Mouse (Mus musculus) hindbrain, embryonic 12.5 days (tissue): ENCODE results near the gene Ociad1. TPM values are rescaled to one million over a fixed set of nuclear protein-coding genes. Genes with fewer than 3 reads are reported as not detected.

Experiments
- ATAC-seq: fragments of 200-750 bp; cut with Nextera tagmentation; 2 replicates; pipeline ENCODE4 v1.8.0; 2017; ENCODE audit warnings: moderate TSS enrichment; ENCODE audit not compliant: low FRiP score
- H3K27ac ChIP-seq: fragments of 300-500 bp; sonication (generic); 2 replicates; pipeline ENCODE4 v1.5.1; 2016; ENCODE audit warnings: mild to moderate bottlenecking
- H3K27me3 ChIP-seq: fragments of 300-500 bp; sonication (generic); 2 replicates; pipeline ENCODE4 v1.6.1; 2016; ENCODE audit warnings: mild to moderate bottlenecking
- H3K36me3 ChIP-seq: fragments of 300-500 bp; sonication (generic); 2 replicates; pipeline ENCODE4 v1.6.1; 2016; ENCODE audit warnings: mild to moderate bottlenecking
- H3K4me1 ChIP-seq: fragments of 300-500 bp; sonication (generic); 2 replicates; pipeline ENCODE4 v1.6.1; 2016
- H3K4me2 ChIP-seq: fragments of 300-500 bp; sonication (generic); replicated peaks from 2 replicates; pipeline ENCODE4 v1.6.1; 2016; ENCODE audit warnings: mild to moderate bottlenecking
- H3K4me3 ChIP-seq: fragments of 300-500 bp; sonication (generic); 2 replicates; pipeline ENCODE4 v1.5.1; 2016; ENCODE audit warnings: mild to moderate bottlenecking
- H3K9ac ChIP-seq: fragments of 300-500 bp; sonication (generic); 2 replicates; pipeline ENCODE4 v1.6.1; 2016; ENCODE audit warnings: mild to moderate bottlenecking, moderate library complexity
- H3K9me3 ChIP-seq: fragments of 300-500 bp; sonication (generic); replicated peaks from 2 replicates; pipeline ENCODE4 v1.6.1; 2016; ENCODE audit warnings: mild to moderate bottlenecking
- WGBS: fragments of 180-500 bp; shearing (Covaris S2); methylation state at CpG from one replicate; pipeline ENCODE4 v1.1.7; 2016; 5-methylcytosine and 5-hydroxymethylcytosine counted together
- polyA plus RNA-seq: library from polyadenylated mRNA; unstranded; fragments of >200 nt; fragmentation: Nextera tagmentation; extraction: Ambion mirVana; gene quantifications from 2 replicates; pipeline ENCODE4 v1.2.1, GENCODE M21; 2016

Ociad1 gene
- polyA plus RNA-seq, 1 experiment from 2014 or later: 207 TPM

GRCm38 (mm10) chr5:73264122-73264521 is 28.5 kb upstream of the Ociad1 start:
- H3K9ac ChIP-seq: no peak overlapping the region
- no peak for ATAC-seq
- H3K4me1 ChIP-seq: no peaks in the 10 kb centered on the region
- WGBS: 65% methylated on average over 5 of the region's 5 CpGs
- no peak overlapping the region for H3K4me2 ChIP-seq
- no peaks in the 10 kb centered on the region for H3K27me3 ChIP-seq
- H3K4me3 ChIP-seq: no peak overlapping the region
- H3K27ac ChIP-seq: no peak overlapping the region
- no peaks in the 10 kb centered on the region for H3K36me3 ChIP-seq
- H3K9me3 ChIP-seq: no peaks in the 10 kb centered on the region

DNA sequence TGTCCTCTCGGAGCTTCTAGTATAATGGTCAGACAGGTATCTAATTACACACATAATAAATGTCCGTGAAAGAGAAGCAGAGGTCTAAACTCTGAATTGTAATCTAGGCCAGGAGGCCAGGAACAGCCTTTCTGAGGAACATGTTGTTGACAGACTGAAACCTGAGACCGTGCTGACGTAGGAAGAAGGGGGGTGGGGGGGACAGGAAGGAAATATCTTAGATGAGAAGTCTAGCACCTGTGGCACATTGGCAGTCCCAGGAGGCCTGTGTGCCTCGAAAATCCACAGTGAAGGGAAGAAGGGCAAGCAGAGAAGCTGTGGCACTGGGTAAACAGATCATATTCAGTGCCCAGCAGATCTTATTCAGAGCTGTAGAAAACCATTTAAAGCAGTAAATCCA is 27.1 kb upstream of the Ociad1 start:
- Histone ChIP-seq H3K9me3 (no peaks in the 10 kb centered on the region), H3K4me3 (no peak overlapping the region), H3K4me1 (no peaks in the 10 kb centered on the region), H3K27me3 (no peaks in the 10 kb centered on the region), H3K9ac (no peak overlapping the region), H3K36me3 (no peaks in the 10 kb centered on the region), H3K4me2 (no peak overlapping the region), H3K27ac (no peak overlapping the region)
- ATAC-seq: no peak
- WGBS: 66% methylated on average over 5 of the region's 5 CpGs

DNA sequence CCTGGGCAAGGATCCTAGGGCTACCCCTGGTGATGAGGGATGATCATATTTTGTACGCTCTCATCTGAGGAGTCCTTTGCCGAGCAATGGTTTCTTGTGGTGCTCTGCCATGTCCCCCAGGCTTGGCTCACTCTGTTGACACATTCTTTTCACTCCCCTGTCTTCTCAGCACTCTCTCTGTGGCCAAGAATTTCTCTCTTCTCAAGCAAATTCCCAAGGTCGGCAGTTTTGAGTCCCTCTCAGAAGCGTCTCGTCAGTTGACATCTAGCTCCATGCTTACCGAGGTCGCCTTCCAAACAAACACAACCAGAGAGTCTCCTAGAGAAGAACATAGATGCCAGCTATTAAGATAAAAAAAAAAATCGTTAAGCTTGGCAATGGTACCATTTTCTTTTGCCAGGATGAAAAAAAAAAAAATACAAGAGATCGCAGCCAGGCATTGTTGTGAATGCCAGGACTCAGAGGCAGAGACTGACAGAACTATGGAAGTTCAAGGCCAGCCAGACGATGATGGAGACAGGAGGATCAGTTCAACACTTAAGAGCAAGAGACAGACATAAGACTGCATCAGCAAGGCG is 23.9 kb upstream of the Ociad1 start:
- Histone ChIP-seq H3K4me1 (0 out of 2 replicates have a peak, but pooled peaks cover 2% of the 10 kb centered on the region), H3K9ac (no peak overlapping the region), H3K36me3 (no peaks in the 10 kb centered on the region), H3K4me3 (no peak overlapping the region), H3K27ac (no peak overlapping the region), H3K27me3 (no peaks in the 10 kb centered on the region), H3K9me3 (no peaks in the 10 kb centered on the region), H3K4me2 (no peak overlapping the region)
- WGBS: 79% methylated on average over 11 of the region's 11 CpGs
- ATAC-seq: no peak

DNA sequence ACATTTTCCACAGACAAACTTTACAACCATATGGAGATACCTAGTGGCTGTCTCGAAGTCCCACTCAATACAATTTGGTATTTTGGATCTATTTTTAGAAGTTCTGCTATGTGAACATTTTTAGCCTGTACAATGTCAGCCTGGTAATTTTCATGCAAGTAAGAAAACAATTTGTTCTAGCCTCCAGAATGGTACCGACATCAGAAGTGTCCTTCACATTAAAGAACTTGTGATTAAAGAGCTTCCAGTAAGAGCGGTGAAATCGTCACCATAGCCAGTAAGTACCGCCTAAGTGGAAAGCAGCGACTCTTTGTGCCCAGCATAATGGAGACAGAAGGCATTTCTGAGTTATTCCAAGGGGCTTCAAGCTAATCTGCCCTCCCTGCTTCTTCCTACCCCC is 22.0 kb upstream of the Ociad1 start:
- no peak overlapping the region for H3K4me3 ChIP-seq
- H3K9ac ChIP-seq: no peak overlapping the region
- H3K27me3 ChIP-seq: no peaks in the 10 kb centered on the region
- H3K9me3 ChIP-seq: no peaks in the 10 kb centered on the region
- H3K36me3 ChIP-seq: no peaks in the 10 kb centered on the region
- no peak for ATAC-seq
- H3K4me1 ChIP-seq: 0 out of 2 replicates have a peak, but pooled peaks cover 2% of the 10 kb centered on the region
- 81% methylated on average over 6 of the region's 6 CpGs for WGBS
- H3K4me2 ChIP-seq: no peak overlapping the region
- no peak overlapping the region for H3K27ac ChIP-seq

- Histone ChIP-seq H3K4me2 (no peak overlapping the region), H3K36me3 (no peaks in the 10 kb centered on the region), H3K4me1 (0 out of 2 replicates have a peak, but pooled peaks cover 2% of the 10 kb centered on the region), H3K27me3 (no peaks in the 10 kb centered on the region), H3K27ac (no peak overlapping the region), H3K9ac (no peak overlapping the region), H3K4me3 (no peak overlapping the region), H3K9me3 (no peaks in the 10 kb centered on the region)
- no peak for ATAC-seq
- WGBS: 70% methylated on average over 4 of the region's 4 CpGs
Measured at GRCm38 (mm10) chr5:73273171-73273570, 19.4 kb upstream of the Ociad1 start.

- Histone ChIP-seq H3K4me2 (no peak overlapping the region), H3K9ac (no peak overlapping the region), H3K27ac (no peak overlapping the region), H3K4me1 (peaks cover 5% of the 10 kb centered on the region; the same call in 1 of the 2 replicates), H3K27me3 (no peaks in the 10 kb centered on the region), H3K36me3 (no peaks in the 10 kb centered on the region), H3K9me3 (no peaks in the 10 kb centered on the region), H3K4me3 (no peak overlapping the region)
- WGBS: 87% methylated on average over 2 of the region's 2 CpGs
- ATAC-seq: no peak
Measured at GRCm38 (mm10) chr5:73274941-73275340, 17.6 kb upstream of the Ociad1 start.

- no peak for ATAC-seq
- 75% methylated on average over 10 of the region's 10 CpGs for WGBS
- no peaks in the 10 kb centered on the region for H3K36me3 ChIP-seq
- H3K9me3 ChIP-seq: no peaks in the 10 kb centered on the region
- H3K4me3 ChIP-seq: no peak overlapping the region
- no peaks in the 10 kb centered on the region for H3K27me3 ChIP-seq
- no peak overlapping the region for H3K9ac ChIP-seq
- no peak overlapping the region for H3K27ac ChIP-seq
- H3K4me2 ChIP-seq: no peak overlapping the region
- H3K4me1 ChIP-seq: peaks cover 3% of the 10 kb centered on the region; the same call in 1 of the 2 replicates
Measured at GRCm38 (mm10) chr5:73279190-73279589, 13.4 kb upstream of the Ociad1 start.

- WGBS: 62% methylated on average over 4 of the region's 4 CpGs
- ATAC-seq: no peak
- Histone ChIP-seq H3K27me3 (no peaks in the 10 kb centered on the region), H3K9ac (no peak overlapping the region), H3K27ac (no peak overlapping the region), H3K4me2 (no peak overlapping the region), H3K9me3 (no peaks in the 10 kb centered on the region), H3K4me3 (no peak overlapping the region), H3K36me3 (no peaks in the 10 kb centered on the region), H3K4me1 (peaks cover 3% of the 10 kb centered on the region; the same call in 1 of the 2 replicates)
Measured at GRCm38 (mm10) chr5:73279732-73280566, 12.6 kb upstream of the Ociad1 start.

GRCm38 (mm10) chr5:73280567-73280850 is 12.1 kb upstream of the Ociad1 start:
- no peaks in the 10 kb centered on the region for H3K9me3 ChIP-seq
- H3K4me3 ChIP-seq: no peak overlapping the region
- H3K27me3 ChIP-seq: no peaks in the 10 kb centered on the region
- H3K4me2 ChIP-seq: no peak overlapping the region
- no peak overlapping the region for H3K9ac ChIP-seq
- WGBS: 78% methylated on average over 4 of the region's 4 CpGs
- no peak for ATAC-seq
- no peaks in the 10 kb centered on the region for H3K36me3 ChIP-seq
- peaks cover 3% of the 10 kb centered on the region; the same call in 1 of the 2 replicates for H3K4me1 ChIP-seq
- no peak overlapping the region for H3K27ac ChIP-seq

GRCm38 (mm10) chr5:73284046-73284445 is 8.5 kb upstream of the Ociad1 start:
- no peak overlapping the region for H3K9ac ChIP-seq
- no peaks in the 10 kb centered on the region for H3K36me3 ChIP-seq
- H3K4me2 ChIP-seq: no peak overlapping the region

DNA sequence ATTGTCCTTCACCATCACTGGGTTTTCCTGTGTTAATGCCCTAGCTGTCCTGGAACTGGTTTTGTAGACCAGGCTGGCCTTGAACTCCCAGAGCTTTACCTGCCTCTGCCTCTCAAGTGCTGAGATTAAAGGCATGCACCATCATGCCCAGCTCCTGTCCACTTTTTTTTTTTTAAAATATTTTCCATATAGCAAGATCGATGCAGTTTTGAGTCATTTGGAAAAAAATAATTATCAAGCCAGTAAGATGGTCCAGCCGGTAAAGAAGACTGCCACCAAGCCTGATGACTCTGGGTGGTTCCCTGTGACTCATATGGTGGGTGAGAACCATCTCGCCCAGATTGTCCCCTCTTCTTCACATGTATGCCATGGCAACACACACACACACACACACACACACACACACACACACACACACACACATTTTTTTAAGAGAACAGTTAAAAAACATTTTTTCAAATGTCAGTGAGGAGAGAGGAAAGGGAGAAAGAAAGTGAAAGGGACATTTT is 7.1 kb upstream of the Ociad1 start:
- Histone ChIP-seq H3K36me3 (no peaks in the 10 kb centered on the region), H3K9me3 (no peaks in the 10 kb centered on the region), H3K9ac (no peak overlapping the region), H3K4me3 (no peak overlapping the region), H3K27me3 (no peaks in the 10 kb centered on the region), H3K4me2 (no peak overlapping the region), H3K4me1 (no peaks in the 10 kb centered on the region), H3K27ac (no peak overlapping the region)
- WGBS: 83% methylated on average over 3 of the region's 3 CpGs
- no peak for ATAC-seq

More at GRCm38 (mm10) chr5:73284046-73284445, 8.5 kb upstream of the Ociad1 start:
- no peaks in the 10 kb centered on the region for H3K27me3 ChIP-seq
- no peak for ATAC-seq
- no peaks in the 10 kb centered on the region for H3K9me3 ChIP-seq
- no peak overlapping the region for H3K27ac ChIP-seq
- peaks cover 3% of the 10 kb centered on the region; the same call in 1 of the 2 replicates for H3K4me1 ChIP-seq
- no peak overlapping the region for H3K4me3 ChIP-seq

- Histone ChIP-seq H3K4me3 (no peak overlapping the region), H3K27ac (no peak overlapping the region), H3K9me3 (no peaks in the 10 kb centered on the region), H3K36me3 (no peaks in the 10 kb centered on the region), H3K4me2 (no peak overlapping the region), H3K9ac (no peak overlapping the region), H3K4me1 (no peaks in the 10 kb centered on the region), H3K27me3 (no peaks in the 10 kb centered on the region)
- 90% methylated on average over 5 of the region's 5 CpGs for WGBS
- no peak for ATAC-seq
Measured at GRCm38 (mm10) chr5:73286603-73287002, 6.0 kb upstream of the Ociad1 start.

DNA sequence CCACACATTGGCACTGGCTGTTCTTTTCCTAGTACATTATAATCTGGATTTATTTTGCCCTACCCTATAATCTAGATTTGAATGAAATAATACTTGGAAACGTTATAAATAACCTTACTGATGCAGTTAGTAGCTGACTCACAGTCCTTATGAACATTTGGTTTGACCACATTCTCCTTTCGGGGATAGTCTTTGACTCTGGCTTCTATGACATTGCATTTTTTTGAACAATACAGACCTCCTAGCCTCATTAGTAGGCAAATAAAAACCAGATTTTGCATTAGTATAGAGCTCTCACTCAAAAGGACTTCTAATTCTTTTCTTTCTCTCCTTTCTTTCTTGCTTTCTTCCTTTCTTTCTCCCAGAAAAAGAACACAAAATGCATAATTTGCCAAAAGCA is 2.7 kb upstream of the Ociad1 start:
- H3K9me3 ChIP-seq: no peaks in the 10 kb centered on the region
- H3K4me2 ChIP-seq: no peak overlapping the region
- no peaks in the 10 kb centered on the region for H3K27me3 ChIP-seq
- peaks cover 1% of the 10 kb centered on the region for H3K36me3 ChIP-seq
- H3K4me1 ChIP-seq: peaks cover 3% of the 10 kb centered on the region; the same call in 1 of the 2 replicates
- H3K9ac ChIP-seq: no peak overlapping the region
- no peak for ATAC-seq
- no peak overlapping the region for H3K27ac ChIP-seq
- 63% methylated on average over 2 of the region's 2 CpGs for WGBS
- no peak overlapping the region for H3K4me3 ChIP-seq
